Mouse (Mus musculus) CD4-positive, CD25-positive, alpha-beta regulatory T cell, adult 9 weeks (primary cell): Measurements from ENCODE around the gene Map3k14. TPM values are rescaled to one million over a fixed set of nuclear protein-coding genes. Genes with fewer than 3 reads are reported as not detected.

Source experiments
- polyA plus RNA-seq: library from polyadenylated mRNA; unstranded; fragments of 100-300 nt; shearing (Covaris generic); gene quantifications from one replicate; pipeline ENCODE4 v1.2.1, GENCODE M21; 2017

Map3k14 gene
- polyA plus RNA-seq = 37.9 TPM

DNA sequence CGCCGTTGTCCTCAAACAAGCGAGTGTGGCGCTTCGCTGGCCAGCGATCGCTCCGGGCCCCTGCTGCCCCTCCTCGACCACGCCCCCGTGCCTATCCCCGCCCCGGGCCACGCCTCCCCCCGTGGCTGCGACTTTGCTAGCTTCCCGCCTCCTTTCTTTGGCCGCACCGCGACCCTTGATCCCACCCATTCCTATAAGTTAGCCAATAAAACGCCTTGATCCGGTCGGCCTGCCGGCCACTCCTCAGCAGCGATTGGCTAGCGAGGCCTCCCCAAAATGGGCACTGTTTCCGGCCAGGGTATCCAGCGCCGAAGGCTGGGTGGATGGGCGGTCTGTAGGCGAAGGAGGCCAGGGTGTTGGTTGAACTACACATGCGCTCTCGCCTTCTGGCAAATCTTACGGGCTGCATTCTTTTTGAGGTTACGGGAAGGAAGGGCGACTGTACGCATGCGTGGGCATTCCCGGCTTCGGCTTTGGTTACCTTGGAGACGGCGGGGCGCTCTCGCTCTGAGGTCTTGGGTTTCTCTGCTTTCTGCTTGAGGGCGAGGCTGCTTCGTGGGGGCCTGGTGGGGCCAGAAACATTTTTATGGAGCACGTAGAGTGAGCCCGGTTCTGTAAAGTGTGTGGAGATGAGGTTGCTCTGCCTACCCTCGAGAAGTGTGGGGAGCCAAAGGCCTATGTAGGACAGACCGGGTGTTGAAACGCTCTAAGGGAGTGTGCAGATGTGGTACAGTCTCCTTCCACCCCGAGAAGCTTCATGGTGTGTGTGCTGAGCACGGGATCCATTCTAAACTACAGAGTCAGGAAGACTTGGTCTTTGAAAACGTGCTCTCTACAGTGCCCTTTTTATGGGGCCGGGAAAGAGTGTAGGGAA lies at the start of gene Map3k14:
Map3k14 (minus strand) TSS at position 127 of the 874 bp plus-strand sequence.

GRCm38 (mm10) chr11:103217790-103218516 lies 49.3 kb downstream of the Map3k14 start, which contains the start of gene Spata32:
Spata32 (minus strand) TSS chr11:103218432.

DNA sequence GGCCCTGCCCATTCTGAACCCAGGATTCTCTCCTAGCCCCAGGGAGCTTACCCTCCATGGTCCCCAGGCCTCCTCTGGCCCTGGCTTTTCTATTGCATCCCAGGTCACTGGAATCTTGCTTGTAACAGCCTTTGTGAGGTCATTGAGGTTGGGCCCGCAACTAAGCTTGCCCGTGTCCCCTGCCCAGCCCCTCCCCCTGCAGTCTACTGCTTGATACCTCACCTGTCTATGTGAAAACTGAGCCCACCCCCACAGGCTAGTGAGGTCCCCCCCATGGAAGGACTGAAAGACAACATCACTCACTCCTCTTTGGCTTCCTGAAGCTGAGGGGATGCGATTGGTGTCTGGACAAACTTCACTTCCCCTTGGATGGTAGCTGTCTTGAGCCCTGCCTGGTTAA lies 58.8 kb downstream of the Map3k14 start, which contains the start of gene 1700023F06Rik:
1700023F06Rik (minus strand) TSS at position 101 of the 400 bp plus-strand sequence.

GRCm38 (mm10) chr11:103170494-103171285 lies 96.6 kb downstream of the Map3k14 start, which contains the start of gene Fmnl1:
Fmnl1 (plus strand) TSS chr11:103171107.

Other genes with a start within 250 kb of the Map3k14 start
- 81.7 TPM for gene Nmt1, start 239.3 kb downstream of the Map3k14 start, polyA plus RNA-seq
- 34.8 TPM for gene Dcakd, start 239.1 kb downstream of the Map3k14 start, polyA plus RNA-seq
- not detected for gene Plcd3, start 165.8 kb downstream of the Map3k14 start, polyA plus RNA-seq
- 57.4 TPM for gene Acbd4, start 165.8 kb downstream of the Map3k14 start, polyA plus RNA-seq
- gene Hexim1, start 151.2 kb downstream of the Map3k14 start, polyA plus RNA-seq = 4.0 TPM
- gene Hexim2, start 135.0 kb downstream of the Map3k14 start, polyA plus RNA-seq = 3.8 TPM
- gene Fmnl1, start 96.4 kb downstream of the Map3k14 start, polyA plus RNA-seq = 56.4 TPM
- not detected for gene 1700023F06Rik, start 58.9 kb downstream of the Map3k14 start, polyA plus RNA-seq
- not detected for gene Spata32, start 49.0 kb downstream of the Map3k14 start, polyA plus RNA-seq
- 96.8 TPM for gene Arhgap27, start 96.2 kb upstream of the Map3k14 start, polyA plus RNA-seq
- 25.2 TPM for gene Plekhm1, start 145.2 kb upstream of the Map3k14 start, polyA plus RNA-seq
- not detected for gene Lrrc37a, start 237.1 kb upstream of the Map3k14 start, polyA plus RNA-seq